ENCODE assay signal across 8 mouse cellular contexts in genomic region chr2:32236760-32237487, GRCm38 (mm10). TPM values are rescaled to one million over a fixed set of nuclear protein-coding genes. Genes with fewer than 3 reads are reported as not detected.
A peak's percentile ranks its signal among the peaks of the same experiment; 100 is the strongest.
DNase-seq lines count a peak whose midpoint lies in the region; ATAC-seq lines count a peak whose summit lies in the region.

No protein-coding gene starts in this region.

- peak overlapping the region; percentile 57 for H3K4me3 ChIP-seq in embryonic facial prominence, embryonic 11.5 days (ENCODE audit: low read depth, low read length)
- peak overlapping the region; percentile 77 for H3K4me3 ChIP-seq in heart, embryonic 15.5 days
- peak overlapping the region; percentile 75 for H3K4me3 ChIP-seq in lung, embryonic 16.5 days (ENCODE audit: low read length)

- peak overlapping the region; percentile 30; the same call in 1 of the 2 replicates for H3K27ac ChIP-seq in embryonic facial prominence, embryonic 11.5 days (replicated peaks; ENCODE audit: low read depth, low read length)
- peak overlapping the region; percentile 90 for H3K27ac ChIP-seq in heart, embryonic 15.5 days
- H3K27ac ChIP-seq in lung, embryonic 16.5 days (ENCODE audit: low read length): peak overlapping the region; percentile 90

- H3K4me2 ChIP-seq in embryonic facial prominence, embryonic 11.5 days (ENCODE audit: low read depth, low read length): peak overlapping the region; percentile 54
- peak overlapping the region; percentile 81 for H3K4me2 ChIP-seq in heart, embryonic 15.5 days
- H3K4me2 ChIP-seq in lung, embryonic 16.5 days (ENCODE audit: low read depth, low read length): peak overlapping the region; percentile 83

- peaks cover 5% of the 10 kb centered on the region for H3K36me3 ChIP-seq in embryonic facial prominence, embryonic 11.5 days (replicated peaks; ENCODE audit: control insufficient read depth, insufficient read depth, low read depth, low read length)
- peaks cover 24% of the 10 kb centered on the region; the same call in 1 of the 2 replicates for H3K36me3 ChIP-seq in heart, embryonic 15.5 days
- peaks cover 17% of the 10 kb centered on the region for H3K36me3 ChIP-seq in lung, embryonic 16.5 days (ENCODE audit: control insufficient read depth, insufficient read depth, low read length)

- H3K9ac ChIP-seq in embryonic facial prominence, embryonic 11.5 days (replicated peaks; ENCODE audit: low read length): peak overlapping the region; percentile 66
- H3K9ac ChIP-seq in heart, embryonic 15.5 days: peak overlapping the region; percentile 68
- H3K9ac ChIP-seq in lung, embryonic 16.5 days (ENCODE audit: low read length): peak overlapping the region; percentile 82

- under 1% methylated on average over 20 of the region's 20 CpGs for WGBS in embryonic facial prominence, embryonic 11.5 days
- WGBS in heart, embryonic 15.5 days: under 1% methylated on average over 20 of the region's 20 CpGs
- WGBS in lung, embryonic 16.5 days: under 1% methylated on average over 20 of the region's 20 CpGs

- H3K4me1 ChIP-seq in embryonic facial prominence, embryonic 11.5 days (ENCODE audit: control insufficient read depth, insufficient read depth, low read length): no peaks in the 10 kb centered on the region
- peaks cover 18% of the 10 kb centered on the region for H3K4me1 ChIP-seq in heart, embryonic 15.5 days (replicated peaks)
- peaks cover 20% of the 10 kb centered on the region for H3K4me1 ChIP-seq in lung, embryonic 16.5 days (replicated peaks; ENCODE audit: control insufficient read depth, insufficient read depth, low read length)

- no peaks in the 10 kb centered on the region for H3K9me3 ChIP-seq in embryonic facial prominence, embryonic 11.5 days (replicated peaks; ENCODE audit: control insufficient read depth, low read length)
- H3K9me3 ChIP-seq in heart, embryonic 15.5 days (replicated peaks): no peaks in the 10 kb centered on the region
- H3K9me3 ChIP-seq in lung, embryonic 16.5 days (ENCODE audit: control insufficient read depth, low read length): no peaks in the 10 kb centered on the region

- no peaks in the 10 kb centered on the region for H3K27me3 ChIP-seq in embryonic facial prominence, embryonic 11.5 days (ENCODE audit: control insufficient read depth, insufficient read depth, low read length)
- H3K27me3 ChIP-seq in heart, embryonic 15.5 days: no peaks in the 10 kb centered on the region
- H3K27me3 ChIP-seq in lung, embryonic 16.5 days (ENCODE audit: control insufficient read depth, insufficient read depth, low read depth, low read length): no peaks in the 10 kb centered on the region

- peak; percentile 68 to 91 for DNase-seq in adrenal gland, adult (ENCODE audit: inconsistent age in 2 of 2, low spot score in 1 of 2)
- DNase-seq in adrenal gland, adult 8-10 months: no peak
- DNase-seq in embryonic facial prominence, embryonic 11.5 days (ENCODE audit: low spot score): peak; percentile 87
- DNase-seq in kidney, postnatal 10 days: peak; percentile 67
- DNase-seq in retina, embryonic 14.5 days (ENCODE audit: low spot score): peak; percentile 63

- peak; percentile 38 for ATAC-seq in activated CD4-positive, CD25-positive, alpha-beta regulatory T cell, adult 4 months
- peak; percentile 63 for ATAC-seq in embryonic facial prominence, embryonic 11.5 days (replicated peaks; ENCODE audit: insufficient number of reproducible peaks, low FRiP score, low TSS enrichment, low read depth)
- ATAC-seq in heart, embryonic 15.5 days (replicated peaks; ENCODE audit: insufficient number of reproducible peaks, insufficient read depth, low FRiP score, low read depth): peak; percentile 32
- peak; percentile 56 for ATAC-seq in lung, embryonic 16.5 days (ENCODE audit: low read depth)

RNA-seq across cellular contexts. Expression of gene Pomt1, which starts 0.5 kb away (rescaled TPM):
- total RNA-seq in adrenal gland, adult 8-10 months (2022): 10 to 100 TPM; 33.1 to 46.2 (median 38.4) TPM
- 1 to 10 TPM; 2.5 to 3.8 TPM for polyA plus RNA-seq in activated CD4-positive, CD25-positive, alpha-beta regulatory T cell, adult 4 months (2017; shearing (Covaris generic))
- 15.5 and 16.1 TPM in 2 replicates for polyA plus RNA-seq in embryonic facial prominence, embryonic 11.5 days (2014; fragmentation: Nextera tagmentation; extraction: Ambion mirVana)
- polyA plus RNA-seq in heart, embryonic 15.5 days (2015; fragmentation: Nextera tagmentation; extraction: Ambion mirVana): 15.4 and 18.0 TPM in 2 replicates
- 23.0 and 24.1 TPM in 2 replicates for polyA plus RNA-seq in lung, embryonic 16.5 days (2015; fragmentation: Nextera tagmentation; extraction: Ambion mirVana)

RNA-seq across cellular contexts. Expression of gene Uck1, which starts 23.0 kb away (rescaled TPM):
- 100 to 1,000 TPM; 114 to 126 (median 125) TPM for total RNA-seq in adrenal gland, adult 8-10 months (2022)
- 10 to 100 TPM; 30.4 to 34.4 TPM for polyA plus RNA-seq in activated CD4-positive, CD25-positive, alpha-beta regulatory T cell, adult 4 months (2017; shearing (Covaris generic))
- 57.2 and 64.2 TPM in 2 replicates for polyA plus RNA-seq in embryonic facial prominence, embryonic 11.5 days (2014; fragmentation: Nextera tagmentation; extraction: Ambion mirVana)
- 32.9 and 49.0 TPM in 2 replicates for polyA plus RNA-seq in heart, embryonic 15.5 days (2015; fragmentation: Nextera tagmentation; extraction: Ambion mirVana)
- polyA plus RNA-seq in lung, embryonic 16.5 days (2015; fragmentation: Nextera tagmentation; extraction: Ambion mirVana): 60.8 and 63.8 TPM in 2 replicates

RNA-seq across cellular contexts. Expression of gene Golga2, which starts 50.3 kb away (rescaled TPM):
- total RNA-seq in adrenal gland, adult 8-10 months (2022): 10 to 100 TPM; 68.4 to 97.0 (median 84.9) TPM
- polyA plus RNA-seq in activated CD4-positive, CD25-positive, alpha-beta regulatory T cell, adult 4 months (2017; shearing (Covaris generic)): 10 to 100 TPM; 14.9 to 18.3 TPM
- polyA plus RNA-seq in embryonic facial prominence, embryonic 11.5 days (2014; fragmentation: Nextera tagmentation; extraction: Ambion mirVana): 14.9 and 15.2 TPM in 2 replicates
- 21.7 and 26.4 TPM in 2 replicates for polyA plus RNA-seq in heart, embryonic 15.5 days (2015; fragmentation: Nextera tagmentation; extraction: Ambion mirVana)
- 25.8 and 27.9 TPM in 2 replicates for polyA plus RNA-seq in lung, embryonic 16.5 days (2015; fragmentation: Nextera tagmentation; extraction: Ambion mirVana)

RNA-seq across cellular contexts. Expression of gene Swi5, which starts 51.0 kb away (rescaled TPM):
- 100 to 1,000 TPM; 263 to 285 (median 273) TPM for total RNA-seq in adrenal gland, adult 8-10 months (2022)
- polyA plus RNA-seq in activated CD4-positive, CD25-positive, alpha-beta regulatory T cell, adult 4 months (2017; shearing (Covaris generic)): 100 to 1,000 TPM; 133 to 252 TPM
- polyA plus RNA-seq in embryonic facial prominence, embryonic 11.5 days (2014; fragmentation: Nextera tagmentation; extraction: Ambion mirVana): 392 and 406 TPM in 2 replicates
- 275 and 299 TPM in 2 replicates for polyA plus RNA-seq in heart, embryonic 15.5 days (2015; fragmentation: Nextera tagmentation; extraction: Ambion mirVana)
- 396 and 415 TPM in 2 replicates for polyA plus RNA-seq in lung, embryonic 16.5 days (2015; fragmentation: Nextera tagmentation; extraction: Ambion mirVana)

Comparison
In these comparisons a context has a peak if more than half of its experiments do, and no peak if none do; other contexts are left out.
1. H3K27ac ChIP-seq: peak in every context shown above with its lines; median percentile 90 in heart, embryonic 15.5 days; 90 in lung, embryonic 16.5 days; 30 in embryonic facial prominence, embryonic 11.5 days.